Mouse (Mus musculus) heart, postnatal 0 days (tissue): ENCODE results near the gene Vps33b.

Experiments
- CTCF ChIP-seq: IDR thresholded peaks from 2 replicates; pipeline ENCODE4 v1.5.1; 2016; ENCODE audit warnings: antibody characterized with exemption, control low read depth, low read depth
- EP300 ChIP-seq: IDR thresholded peaks from 2 replicates; pipeline ENCODE4 v1.6.1; 2016; ENCODE audit warnings: antibody characterized with exemption, low read depth

DNA sequence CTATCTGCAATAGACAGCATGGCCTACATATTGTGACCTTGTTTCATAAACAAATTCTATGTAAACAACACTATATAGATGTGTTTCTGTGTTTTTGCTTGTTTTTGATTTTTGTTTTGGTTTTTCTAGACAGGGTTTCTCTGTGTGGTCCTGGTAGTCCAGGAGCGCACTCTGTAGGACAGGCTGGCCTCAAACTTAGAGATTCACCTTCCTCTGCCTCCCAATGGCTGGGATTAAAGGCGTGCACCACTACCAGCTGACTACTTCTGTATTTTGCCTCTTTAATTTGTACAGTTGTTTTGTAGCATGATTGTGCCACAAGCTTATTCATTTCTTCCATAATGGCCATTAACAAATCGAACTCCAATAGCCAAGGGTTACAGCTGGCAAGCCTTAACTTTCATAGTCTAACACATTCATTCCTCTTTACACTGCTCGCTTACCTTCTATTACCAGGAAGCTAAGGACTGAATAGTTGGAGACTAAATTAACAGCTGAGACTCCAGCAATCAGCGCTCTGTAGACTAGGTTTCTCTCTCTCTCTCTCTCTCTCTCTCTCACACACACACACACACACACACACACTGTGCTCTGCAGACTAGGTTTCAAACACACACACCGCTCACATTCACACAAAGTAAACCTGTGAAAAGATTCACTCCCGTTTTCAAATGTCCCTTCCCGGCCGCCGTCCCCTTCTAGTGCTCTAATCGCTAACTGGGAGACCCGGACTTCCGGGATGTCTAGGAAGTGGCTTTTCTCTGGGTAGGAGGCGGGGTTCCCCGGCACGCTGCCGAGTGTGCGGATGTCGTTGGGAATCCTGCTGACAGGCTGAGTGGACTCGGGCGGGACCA, at the start of gene Vps33b:
- TF ChIP-seq CTCF (no peak), EP300 (no peak)
